Mouse (Mus musculus) stomach, embryonic 14.5 days (tissue): Measurements from ENCODE around the gene Tnfrsf12a. TPM values are rescaled to one million over a fixed set of nuclear protein-coding genes. Genes with fewer than 3 reads are reported as not detected.
A peak's percentile ranks its signal among the peaks of the same experiment; 100 is the strongest.

Source experiments
- ATAC-seq: fragments of 200-750 bp; cut with Nextera tagmentation; 2 replicates; pipeline ENCODE4 v1.8.0; 2017; ENCODE audit warnings: low read depth, moderate TSS enrichment; ENCODE audit not compliant: insufficient number of reproducible peaks, insufficient read depth, low FRiP score
- H3K27ac ChIP-seq: fragments of 300-500 bp; sonication (generic); 2 replicates; pipeline ENCODE4 v1.5.1; 2014; ENCODE audit warnings: mild to moderate bottlenecking, low read length, moderate library complexity, mixed read lengths
- H3K27me3 ChIP-seq: fragments of 300-500 bp; sonication (generic); 2 replicates; pipeline ENCODE4 v1.6.1; 2014; ENCODE audit warnings: low read length, control low read depth, mixed read lengths; ENCODE audit not compliant: control insufficient read depth, insufficient read depth
- H3K36me3 ChIP-seq: fragments of 300-500 bp; sonication (generic); 2 replicates; pipeline ENCODE4 v1.6.1; 2014; ENCODE audit warnings: mild to moderate bottlenecking, control low read depth, low read length, moderate library complexity, mixed read lengths; ENCODE audit not compliant: control insufficient read depth, insufficient read depth
- H3K4me1 ChIP-seq: fragments of 300-500 bp; sonication (generic); 2 replicates; pipeline ENCODE4 v1.6.1; 2014; ENCODE audit warnings: low read length, control low read depth, mixed read lengths; ENCODE audit not compliant: control insufficient read depth, insufficient read depth
- H3K4me2 ChIP-seq: fragments of 300-500 bp; sonication (generic); replicated peaks from 2 replicates; pipeline ENCODE4 v1.6.1; 2014; ENCODE audit warnings: low read depth, low read length, control low read depth
- H3K4me3 ChIP-seq: fragments of 300-500 bp; sonication (generic); 2 replicates; pipeline ENCODE4 v1.5.1; 2014; ENCODE audit warnings: low read depth, low read length, control low read depth
- H3K9ac ChIP-seq: fragments of 300-500 bp; sonication (generic); replicated peaks from 2 replicates; pipeline ENCODE4 v1.6.1; 2014; ENCODE audit warnings: low read depth, mild to moderate bottlenecking, control low read depth, low read length, moderate library complexity, mixed read lengths
- H3K9me3 ChIP-seq: fragments of 300-500 bp; sonication (generic); 2 replicates; pipeline ENCODE4 v1.6.1; 2016; ENCODE audit warnings: low read depth, low read length, control low read depth; ENCODE audit not compliant: control insufficient read depth
- WGBS: fragments of 180-500 bp; shearing (Covaris S2); extraction: QIAGEN DNeasy Blood & Tissue Kit; methylation state at CpG from one replicate; pipeline ENCODE4 v1.1.7; 2014; 5-methylcytosine and 5-hydroxymethylcytosine counted together
- polyA plus RNA-seq: library from polyadenylated mRNA; unstranded; fragments of >200 nt; fragmentation: Nextera tagmentation; extraction: Ambion mirVana; gene quantifications from 2 replicates; pipeline ENCODE4 v1.2.1, GENCODE M21; 2014

The Tnfrsf12a gene
- polyA plus RNA-seq, 1 experiment from 2014 or later: 18.0 TPM

GRCm38 (mm10) chr17:23664556-23665021, 12.7 kb downstream of the Tnfrsf12a start:
- H3K27ac ChIP-seq: no peak overlapping the region
- no peak overlapping the region for H3K4me2 ChIP-seq
- H3K9ac ChIP-seq: no peak overlapping the region
- H3K36me3 ChIP-seq: peaks cover 22% of the 10 kb centered on the region
- H3K9me3 ChIP-seq: no peaks in the 10 kb centered on the region
- WGBS: 10% methylated on average over 5 of the region's 5 CpGs
- peaks cover 16% of the 10 kb centered on the region for H3K27me3 ChIP-seq
- no peak for ATAC-seq
- no peaks in the 10 kb centered on the region for H3K4me1 ChIP-seq
- H3K4me3 ChIP-seq: no peak overlapping the region

DNA sequence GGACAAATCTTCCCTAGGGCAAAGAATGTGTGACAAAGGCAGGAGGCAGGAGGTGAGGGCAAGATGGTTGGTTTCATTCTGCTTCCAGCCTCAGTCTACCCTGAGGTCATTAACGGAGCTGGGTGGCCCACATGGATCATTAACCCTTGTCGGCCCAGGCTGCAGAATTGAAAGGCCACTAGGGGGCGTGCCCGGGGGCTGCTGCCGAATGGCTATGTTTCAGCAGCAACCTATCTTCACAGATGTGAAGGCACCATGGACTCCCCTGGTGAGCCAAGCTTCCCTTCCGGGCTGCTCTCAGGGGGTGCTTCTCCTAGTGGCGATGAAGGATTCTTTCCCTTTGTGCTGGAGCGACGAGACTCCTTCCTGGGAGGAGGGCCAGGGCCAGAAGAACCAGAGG, 15.7 kb downstream of the Tnfrsf12a start:
- H3K36me3 ChIP-seq: peaks cover 1% of the 10 kb centered on the region
- H3K4me2 ChIP-seq: peak overlapping the region; percentile 52; the same call in 1 of the 2 replicates
- H3K27ac ChIP-seq: no peak overlapping the region
- no peak for ATAC-seq
- no peak overlapping the region for H3K9ac ChIP-seq
- H3K27me3 ChIP-seq: peaks cover 18% of the 10 kb centered on the region
- H3K4me3 ChIP-seq: no peak overlapping the region
- H3K4me1 ChIP-seq: no peaks in the 10 kb centered on the region
- H3K9me3 ChIP-seq: no peaks in the 10 kb centered on the region
- WGBS: 5% methylated on average over 9 of the region's 9 CpGs

GRCm38 (mm10) chr17:23660876-23661200, 16.4 kb downstream of the Tnfrsf12a start:
- H3K27ac ChIP-seq: no peak overlapping the region
- WGBS: 2% methylated on average over 14 of the region's 14 CpGs
- H3K9me3 ChIP-seq: no peaks in the 10 kb centered on the region
- H3K4me2 ChIP-seq: peak overlapping the region; percentile 52
- H3K9ac ChIP-seq: no peak overlapping the region
- H3K36me3 ChIP-seq: no peaks in the 10 kb centered on the region
- peak; percentile 39; the same call in 1 of the 2 replicates for ATAC-seq
- H3K27me3 ChIP-seq: peaks cover 18% of the 10 kb centered on the region
- H3K4me3 ChIP-seq: peak overlapping the region; percentile 26
- H3K4me1 ChIP-seq: no peaks in the 10 kb centered on the region

GRCm38 (mm10) chr17:23660117-23660875, 17.0 kb downstream of the Tnfrsf12a start, which contains the start of gene Bicdl2:
Gene Bicdl2 (plus strand): TSS chr17:23660506.
- ATAC-seq: peak; percentile 47
- Histone ChIP-seq H3K27ac (no peak within 1 kb of the TSS), H3K9ac (0 out of 2 replicates have a peak within 1 kb of the TSS, but pooled peaks have one; percentile 3), H3K9me3 (no peaks in the 10 kb centered on the region), H3K4me1 (no peaks in the 10 kb centered on the region), H3K36me3 (no peaks in the 10 kb centered on the region), H3K4me3 (peak within 1 kb of the TSS; percentile 26), H3K27me3 (peaks cover 18% of the 10 kb centered on the region), H3K4me2 (peak within 1 kb of the TSS; percentile 52)
- 7% methylated on average over 27 of the region's 27 CpGs for WGBS

DNA sequence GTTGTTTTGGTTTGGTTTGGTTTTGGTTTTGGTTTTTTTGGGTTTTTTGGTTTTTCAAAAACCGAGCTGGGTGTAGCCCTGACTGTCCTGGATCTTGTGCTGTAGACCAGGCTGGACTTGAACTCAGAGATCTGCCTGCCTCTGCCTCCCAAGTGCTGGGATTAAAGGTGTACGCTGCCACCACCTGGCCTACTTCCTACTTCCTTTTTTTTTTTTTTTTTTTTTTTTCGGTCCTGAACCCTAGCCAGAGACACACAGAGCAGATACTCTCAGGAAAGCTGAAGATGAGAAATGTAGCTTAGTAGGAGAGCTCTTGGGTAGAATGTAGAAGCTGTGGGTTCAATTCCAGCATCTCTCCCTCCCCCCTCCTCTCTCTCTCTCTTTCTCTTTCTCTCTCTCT, 18.8 kb downstream of the Tnfrsf12a start:
- no peak overlapping the region for H3K4me2 ChIP-seq
- peaks cover 18% of the 10 kb centered on the region for H3K27me3 ChIP-seq
- no peaks in the 10 kb centered on the region for H3K9me3 ChIP-seq
- H3K4me3 ChIP-seq: no peak overlapping the region
- H3K9ac ChIP-seq: no peak overlapping the region
- ATAC-seq: no peak
- no peaks in the 10 kb centered on the region for H3K36me3 ChIP-seq
- H3K4me1 ChIP-seq: no peaks in the 10 kb centered on the region
- no peak overlapping the region for H3K27ac ChIP-seq
- WGBS: 92% methylated on average over 3 of the region's 3 CpGs

DNA sequence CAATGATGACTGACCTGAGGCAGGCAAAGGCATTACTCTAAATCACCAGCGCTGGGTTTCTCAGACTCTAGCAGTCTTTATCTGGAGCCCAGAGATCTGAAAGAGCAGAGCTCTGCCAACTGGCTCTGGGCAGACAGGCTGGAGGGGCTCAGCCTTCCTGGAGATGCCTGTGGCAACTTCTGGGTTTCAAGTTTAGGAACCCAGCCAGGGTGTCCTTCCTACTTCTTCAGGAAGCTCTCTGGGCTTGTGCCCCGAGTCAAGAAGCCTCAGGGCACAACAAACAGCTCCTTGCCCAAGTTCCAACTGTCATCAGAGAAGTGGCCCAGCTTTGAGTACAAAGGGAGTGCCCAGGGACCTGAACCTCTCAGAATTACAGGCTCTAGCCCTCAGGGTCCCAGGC, 22.9 kb downstream of the Tnfrsf12a start:
- no peak for ATAC-seq
- Histone ChIP-seq H3K4me3 (no peak overlapping the region), H3K4me2 (no peak overlapping the region), H3K36me3 (no peaks in the 10 kb centered on the region), H3K9me3 (no peaks in the 10 kb centered on the region), H3K27ac (no peak overlapping the region), H3K4me1 (no peaks in the 10 kb centered on the region), H3K27me3 (0 out of 2 replicates have a peak, but pooled peaks cover under 1% of the 10 kb centered on the region), H3K9ac (no peak overlapping the region)
- 59% methylated on average over 2 of the region's 2 CpGs for WGBS

DNA sequence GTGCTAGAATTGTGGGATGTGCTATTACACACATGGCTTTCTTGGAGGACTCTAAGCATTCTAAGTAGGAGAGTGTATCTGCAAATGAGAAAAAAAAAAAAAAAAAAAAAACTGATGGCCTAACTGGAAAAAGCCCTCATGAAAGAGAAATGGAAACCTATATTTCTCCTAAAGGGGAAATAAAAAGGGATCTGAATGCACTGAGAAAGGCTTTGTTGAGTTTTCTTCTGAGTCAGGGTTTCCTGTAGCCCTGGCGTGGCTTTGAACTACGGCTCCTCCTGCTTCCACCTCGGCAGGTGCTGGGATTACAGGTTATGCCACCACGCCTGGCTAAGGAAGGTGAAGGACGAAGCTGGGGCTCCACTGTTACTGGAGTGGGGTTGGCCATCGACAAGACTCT, 23.3 kb downstream of the Tnfrsf12a start:
- H3K27ac ChIP-seq: no peak overlapping the region
- H3K36me3 ChIP-seq: no peaks in the 10 kb centered on the region
- no peaks in the 10 kb centered on the region for H3K4me1 ChIP-seq
- no peak overlapping the region for H3K4me3 ChIP-seq
- no peak for ATAC-seq
- H3K4me2 ChIP-seq: no peak overlapping the region
- no peak overlapping the region for H3K9ac ChIP-seq
- no peaks in the 10 kb centered on the region for H3K9me3 ChIP-seq
- WGBS: 48% methylated on average over 6 of the region's 6 CpGs
- no peaks in the 10 kb centered on the region for H3K27me3 ChIP-seq

DNA sequence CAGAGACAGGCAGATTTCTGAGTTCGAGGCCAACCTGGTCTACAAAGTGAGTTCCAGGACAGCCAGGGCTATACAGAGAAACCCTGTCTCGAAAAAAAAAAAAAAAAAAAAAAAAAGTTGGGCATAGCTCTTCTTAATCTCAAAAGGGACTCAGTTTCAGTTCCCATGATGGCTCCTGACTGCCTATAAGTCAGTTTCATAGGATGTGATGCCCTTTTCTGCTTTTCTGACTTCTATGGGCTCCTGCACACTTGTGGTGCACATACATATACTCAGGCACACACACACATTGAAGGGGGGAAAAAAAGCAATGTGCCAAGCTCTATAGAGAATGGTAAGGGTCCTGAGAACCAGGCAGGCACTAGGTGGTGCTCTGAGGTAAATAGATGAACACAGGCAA, 23.9 kb downstream of the Tnfrsf12a start:
- 85% methylated on average over 1 of the region's 2 CpGs for WGBS
- no peaks in the 10 kb centered on the region for H3K4me1 ChIP-seq
- no peak for ATAC-seq
- H3K9ac ChIP-seq: no peak overlapping the region
- no peaks in the 10 kb centered on the region for H3K9me3 ChIP-seq
- no peaks in the 10 kb centered on the region for H3K36me3 ChIP-seq
- H3K4me2 ChIP-seq: no peak overlapping the region
- H3K4me3 ChIP-seq: no peak overlapping the region
- H3K27me3 ChIP-seq: no peaks in the 10 kb centered on the region
- H3K27ac ChIP-seq: no peak overlapping the region

GRCm38 (mm10) chr17:23651363-23651762, 25.9 kb downstream of the Tnfrsf12a start:
- H3K27me3 ChIP-seq: no peaks in the 10 kb centered on the region
- H3K4me1 ChIP-seq: no peaks in the 10 kb centered on the region
- no peak for ATAC-seq
- no peaks in the 10 kb centered on the region for H3K36me3 ChIP-seq
- no peak overlapping the region for H3K27ac ChIP-seq
- 72% methylated on average over 6 of the region's 6 CpGs for WGBS
- H3K4me3 ChIP-seq: no peak overlapping the region
- no peak overlapping the region for H3K9ac ChIP-seq
- H3K9me3 ChIP-seq: no peaks in the 10 kb centered on the region
- H3K4me2 ChIP-seq: no peak overlapping the region
